Mouse (Mus musculus) bone marrow, adult 2 months (tissue): Measurements from ENCODE around the gene Abca17.

ENCODE experiments used
- CTCF ChIP-seq: fragments of 200-500 bp; IDR thresholded peaks from 2 replicates; pipeline ENCODE4 v1.5.1; 2011; ENCODE audit warnings: low read length, control low read depth; ENCODE audit not compliant: control insufficient read depth, insufficient read depth
- POLR2A ChIP-seq: fragments of 200-500 bp; IDR thresholded peaks from 2 replicates; pipeline ENCODE4 v1.6.1; 2011; ENCODE audit warnings: low read depth, mild to moderate bottlenecking, control low read depth, low read length, borderline replicate concordance; ENCODE audit not compliant: control insufficient read depth

GRCm38 (mm10) chr17:24243311-24243969 is 107.4 kb downstream of the Abca17 start:
- TF ChIP-seq CTCF (peak; percentile 66), POLR2A (no peak)
